Mouse (Mus musculus) ES-Bruce4 (cell line): Measurements from ENCODE around the gene Ranbp2.

ENCODE experiments used
- CTCF ChIP-seq: IDR thresholded peaks from one replicate; pipeline ENCODE4 v1.8.1; 2011; ENCODE audit warnings: low read depth, low read length
- EP300 ChIP-seq: IDR thresholded peaks from 2 replicates; pipeline ENCODE4 v1.6.1; 2011; ENCODE audit warnings: low read depth, low read length; ENCODE audit not compliant: insufficient read depth
- POLR2A ChIP-seq: IDR thresholded peaks from one replicate; pipeline ENCODE4 v1.8.1; 2011; ENCODE audit warnings: low read length; ENCODE audit not compliant: insufficient read depth

DNA sequence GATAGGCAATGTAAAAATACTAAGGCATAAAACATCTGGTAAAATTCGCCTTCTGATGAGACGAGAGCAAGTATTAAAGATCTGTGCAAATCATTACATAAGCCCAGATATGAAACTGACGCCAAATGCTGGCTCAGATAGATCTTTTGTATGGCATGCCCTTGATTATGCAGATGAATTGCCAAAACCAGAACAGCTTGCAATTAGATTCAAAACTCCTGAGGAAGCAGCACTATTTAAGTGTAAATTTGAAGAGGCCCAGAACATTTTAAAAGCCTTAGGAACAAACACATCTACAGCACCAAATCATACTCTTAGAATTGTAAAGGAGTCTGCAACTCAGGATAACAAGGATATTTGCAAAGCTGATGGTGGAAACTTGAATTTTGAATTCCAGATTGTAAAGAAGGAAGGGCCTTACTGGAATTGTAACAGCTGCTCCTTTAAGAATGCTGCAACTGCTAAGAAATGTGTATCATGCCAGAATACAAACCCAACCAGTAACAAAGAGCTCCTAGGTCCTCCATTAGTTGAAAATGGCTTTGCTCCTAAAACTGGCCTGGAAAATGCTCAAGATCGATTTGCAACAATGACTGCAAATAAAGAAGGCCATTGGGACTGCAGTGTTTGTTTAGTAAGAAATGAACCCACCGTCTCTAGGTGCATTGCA is 30.5 kb downstream of the Ranbp2 start:
- no peak for TF ChIP-seq EP300
- TF ChIP-seq POLR2A: no peak
- TF ChIP-seq CTCF: no peak
